Mouse (Mus musculus) heart, adult 2 months (tissue): ENCODE measurements around the gene Frmpd1. TPM values are rescaled to one million over a fixed set of nuclear protein-coding genes. Genes with fewer than 3 reads are reported as not detected.

Experiments
- DNase-seq, 2 experiments: peaks; one replicate each; pipeline ENCODE4 v3.0.0; 2021
- H3K27ac ChIP-seq: fragments of 200-600 bp; 2 replicates; pipeline ENCODE4 v1.8.1; 2022
- H3K27me3 ChIP-seq: fragments of 200-500 bp; 2 replicates; pipeline ENCODE4 v1.6.1; 2012; ENCODE audit warnings: mild to moderate bottlenecking, low read length, inconsistent platforms, mixed read lengths; ENCODE audit not compliant: control insufficient read depth, insufficient read depth
- H3K36me3 ChIP-seq: fragments of 200-500 bp; 2 replicates; pipeline ENCODE4 v1.6.1; 2012; ENCODE audit warnings: low read length, inconsistent platforms; ENCODE audit not compliant: control insufficient read depth, insufficient read depth
- H3K4me1 ChIP-seq: fragments of 200-500 bp; 2 replicates; pipeline ENCODE4 v1.6.1; 2011; ENCODE audit warnings: low read length; ENCODE audit not compliant: control insufficient read depth, insufficient read depth
- H3K4me3 ChIP-seq: fragments of 200-600 bp; 2 replicates; pipeline ENCODE4 v1.8.1; 2022
- H3K79me2 ChIP-seq: fragments of 200-500 bp; replicated peaks from 2 replicates; pipeline ENCODE4 v1.6.1; 2012; ENCODE audit warnings: mild to moderate bottlenecking, inconsistent platforms, low read length, moderate library complexity, mixed read lengths; ENCODE audit not compliant: control insufficient read depth, insufficient read depth
- H3K9ac ChIP-seq: fragments of 200-500 bp; 2 replicates; pipeline ENCODE4 v1.6.1; 2012; ENCODE audit warnings: low read depth, mild to moderate bottlenecking, control low read depth, inconsistent platforms, low read length, mixed read lengths
- CTCF ChIP-seq: fragments of 200-600 bp; IDR thresholded peaks from 2 replicates; pipeline ENCODE4 v1.8.1; 2022; ENCODE audit warnings: antibody characterized with exemption, mild to moderate bottlenecking, moderate library complexity
- EP300 ChIP-seq: fragments of 200-500 bp; IDR thresholded peaks from 2 replicates; pipeline ENCODE4 v1.6.1; 2011; ENCODE audit warnings: low read depth, low read length, control low read depth; ENCODE audit not compliant: insufficient read depth
- POLR2A ChIP-seq: fragments of 200-500 bp; IDR thresholded peaks from 2 replicates; pipeline ENCODE4 v1.6.1; 2011; ENCODE audit warnings: mild to moderate bottlenecking, low read depth, low read length, control low read depth; ENCODE audit not compliant: insufficient read depth
- WGBS: fragments of 180-500 bp; shearing (Covaris S2); methylation state at CpG from one replicate; pipeline ENCODE4 v1.1.7; 2018; 5-methylcytosine and 5-hydroxymethylcytosine counted together
- intact Hi-C: fragments of 180-260 bp; cut with DNase I; formaldehyde crosslinking; loops from one replicate; pipeline ENCODE4 v1.15.1; 2025
- polyA plus RNA-seq: library from polyadenylated mRNA; depleted of rRNA; stranded (reverse); fragments of >200 nt; gene quantifications from 2 replicates; pipeline ENCODE4 v1.2.3, GENCODE M21; 2012
- total RNA-seq, 2 experiments: library from RNA; stranded (reverse); gene quantifications; 2 replicates each; pipeline ENCODE4 v1.2.3; 2021

Frmpd1 gene
- total and polyA plus RNA-seq, 3 experiments = 0.34 to 0.55 (median 0.47) TPM

- intact Hi-C loops = no loop called here
- no peak for DNase-seq
- Histone ChIP-seq H3K36me3 (no peaks in the 10 kb centered on the region), H3K4me1 (no peaks in the 10 kb centered on the region), H3K27me3 (no peaks in the 10 kb centered on the region), H3K79me2 (no peaks in the 10 kb centered on the region), H3K27ac (no peak overlapping the region), H3K9ac (no peak overlapping the region), H3K4me3 (no peak overlapping the region)
- WGBS = 51% methylated on average over 11 of the region's 11 CpGs
- TF ChIP-seq CTCF = no peak
- no peak for TF ChIP-seq EP300
- TF ChIP-seq POLR2A = no peak
Measured at GRCm38 (mm10) chr4:45212342-45213063, 27.8 kb downstream of the Frmpd1 start.

GRCm38 (mm10) chr4:45219946-45220345 is 35.3 kb downstream of the Frmpd1 start:
- H3K36me3 ChIP-seq = no peaks in the 10 kb centered on the region
- intact Hi-C loops = no loop called here
- WGBS = 84% methylated on average over 8 of the region's 8 CpGs
- DNase-seq = no peak
- no peak overlapping the region for H3K27ac ChIP-seq
- H3K79me2 ChIP-seq = no peaks in the 10 kb centered on the region
- no peak overlapping the region for H3K4me3 ChIP-seq
- no peak for TF ChIP-seq EP300
- TF ChIP-seq POLR2A = no peak
- TF ChIP-seq CTCF = no peak
- no peak overlapping the region for H3K9ac ChIP-seq
- no peaks in the 10 kb centered on the region for H3K4me1 ChIP-seq
- no peaks in the 10 kb centered on the region for H3K27me3 ChIP-seq

GRCm38 (mm10) chr4:45222395-45222794 is 37.7 kb downstream of the Frmpd1 start:
- no peak overlapping the region for H3K9ac ChIP-seq
- no peaks in the 10 kb centered on the region for H3K79me2 ChIP-seq
- H3K4me3 ChIP-seq = no peak overlapping the region
- DNase-seq = no peak
- H3K36me3 ChIP-seq = no peaks in the 10 kb centered on the region
- H3K4me1 ChIP-seq = no peaks in the 10 kb centered on the region
- TF ChIP-seq CTCF = no peak
- TF ChIP-seq EP300 = no peak
- no peak for TF ChIP-seq POLR2A
- WGBS = 85% methylated on average over 2 of the region's 2 CpGs
- H3K27ac ChIP-seq = no peak overlapping the region
- intact Hi-C loops = no loop called here
- no peaks in the 10 kb centered on the region; the same call in 1 of the 2 replicates for H3K27me3 ChIP-seq

GRCm38 (mm10) chr4:45230263-45230662 is 45.6 kb downstream of the Frmpd1 start:
- Histone ChIP-seq H3K9ac (no peak overlapping the region), H3K36me3 (no peaks in the 10 kb centered on the region), H3K79me2 (no peaks in the 10 kb centered on the region), H3K27me3 (no peaks in the 10 kb centered on the region; the same call in 1 of the 2 replicates), H3K4me1 (no peaks in the 10 kb centered on the region), H3K27ac (no peak overlapping the region), H3K4me3 (no peak overlapping the region)
- no peak for TF ChIP-seq POLR2A
- no peak for TF ChIP-seq EP300
- no peak for TF ChIP-seq CTCF
- no peak for DNase-seq
- intact Hi-C loops = no loop called here
- 77% methylated on average over 5 of the region's 5 CpGs for WGBS

GRCm38 (mm10) chr4:45238260-45238659 is 53.6 kb downstream of the Frmpd1 start:
- TF ChIP-seq EP300 (no peak), CTCF (no peak), POLR2A (no peak)
- no peak for DNase-seq
- 88% methylated on average over 5 of the region's 5 CpGs for WGBS
- intact Hi-C loops = no loop called here
- H3K27me3 ChIP-seq = no peaks in the 10 kb centered on the region
- H3K4me1 ChIP-seq = no peaks in the 10 kb centered on the region
- no peaks in the 10 kb centered on the region for H3K36me3 ChIP-seq
- H3K4me3 ChIP-seq = no peak overlapping the region
- H3K27ac ChIP-seq = no peak overlapping the region
- H3K79me2 ChIP-seq = no peaks in the 10 kb centered on the region
- H3K9ac ChIP-seq = no peak overlapping the region

GRCm38 (mm10) chr4:45241330-45241729 is 56.7 kb downstream of the Frmpd1 start:
- TF ChIP-seq EP300 (no peak), POLR2A (no peak), CTCF (no peak)
- Histone ChIP-seq H3K27me3 (no peaks in the 10 kb centered on the region), H3K4me3 (no peak overlapping the region), H3K79me2 (no peaks in the 10 kb centered on the region), H3K4me1 (no peaks in the 10 kb centered on the region), H3K36me3 (no peaks in the 10 kb centered on the region), H3K27ac (no peak overlapping the region), H3K9ac (no peak overlapping the region)
- DNase-seq = no peak
- WGBS = 67% methylated on average over 5 of the region's 5 CpGs
- intact Hi-C loops = no loop called here
